Mouse (Mus musculus) cortical plate, adult 2 months (tissue): Measurements from ENCODE around the gene Cdk14. TPM values are rescaled to one million over a fixed set of nuclear protein-coding genes. Genes with fewer than 3 reads are reported as not detected.

Experiments used
- H3K27ac ChIP-seq: fragments of 200-500 bp; 2 replicates; pipeline ENCODE4 v1.5.1; 2012; ENCODE audit warnings: low read length, control low read depth, inconsistent platforms; ENCODE audit not compliant: insufficient read depth
- H3K4me1 ChIP-seq: fragments of 200-500 bp; 2 replicates; pipeline ENCODE4 v1.6.1; 2011; ENCODE audit warnings: low read length; ENCODE audit not compliant: control insufficient read depth, insufficient read depth
- H3K4me3 ChIP-seq: fragments of 200-500 bp; 2 replicates; pipeline ENCODE4 v1.5.1; 2011; ENCODE audit warnings: mild to moderate bottlenecking, low read length, control low read depth; ENCODE audit not compliant: insufficient read depth
- CTCF ChIP-seq: fragments of 200-500 bp; IDR thresholded peaks from 2 replicates; pipeline ENCODE4 v1.5.1; 2011; ENCODE audit warnings: mild to moderate bottlenecking, control low read depth, low read length; ENCODE audit not compliant: insufficient read depth; ENCODE audit errors: extremely low read depth
- POLR2A ChIP-seq: fragments of 200-500 bp; IDR thresholded peaks from 2 replicates; pipeline ENCODE4 v1.6.1; 2011; ENCODE audit warnings: mild to moderate bottlenecking, low read length, control low read depth; ENCODE audit not compliant: insufficient read depth; ENCODE audit errors: extremely low read depth
- polyA plus RNA-seq: library from polyadenylated mRNA; depleted of rRNA; stranded (reverse); fragments of >200 nt; gene quantifications from 2 replicates; pipeline ENCODE4 v1.2.3, GENCODE M21; 2012

Cdk14 gene
- polyA plus RNA-seq, 1 experiment, result 89.5 TPM

- Histone ChIP-seq H3K4me1 (no peaks in the 10 kb centered on the region), H3K4me3 (no peak overlapping the region), H3K27ac (no peak overlapping the region)
- TF ChIP-seq POLR2A (no peak), CTCF (no peak)
Observed at GRCm38 (mm10) chr5:4880331-4880730, 539.8 kb downstream of the Cdk14 start.

- Histone ChIP-seq H3K27ac (no peak overlapping the region), H3K4me1 (no peaks in the 10 kb centered on the region), H3K4me3 (no peak overlapping the region)
- TF ChIP-seq CTCF, result no peak
- no peak for TF ChIP-seq POLR2A
Observed at GRCm38 (mm10) chr5:4878934-4879333, 541.2 kb downstream of the Cdk14 start.

- H3K4me3 ChIP-seq, result no peak overlapping the region
- H3K27ac ChIP-seq, result no peak overlapping the region
- TF ChIP-seq POLR2A (no peak), CTCF (no peak)
- H3K4me1 ChIP-seq, result no peaks in the 10 kb centered on the region
Observed at GRCm38 (mm10) chr5:4877638-4878037, 542.5 kb downstream of the Cdk14 start.

GRCm38 (mm10) chr5:4877131-4877631 lies 542.9 kb downstream of the Cdk14 start:
- H3K4me1 ChIP-seq, result no peaks in the 10 kb centered on the region
- H3K4me3 ChIP-seq, result no peak overlapping the region
- TF ChIP-seq POLR2A (no peak), CTCF (no peak)
- no peak overlapping the region for H3K27ac ChIP-seq

GRCm38 (mm10) chr5:4876653-4877091 lies 543.4 kb downstream of the Cdk14 start:
- TF ChIP-seq CTCF (no peak), POLR2A (no peak)
- Histone ChIP-seq H3K4me1 (no peaks in the 10 kb centered on the region), H3K4me3 (no peak overlapping the region), H3K27ac (no peak overlapping the region)

GRCm38 (mm10) chr5:4870041-4870726 lies 549.9 kb downstream of the Cdk14 start:
- TF ChIP-seq CTCF (no peak), POLR2A (no peak)

GRCm38 (mm10) chr5:4868563-4869120 lies 551.5 kb downstream of the Cdk14 start:
- H3K4me3 ChIP-seq, result no peak overlapping the region
- no peaks in the 10 kb centered on the region for H3K4me1 ChIP-seq
- H3K27ac ChIP-seq, result no peak overlapping the region
- TF ChIP-seq POLR2A, result no peak
- TF ChIP-seq CTCF, result no peak

More at GRCm38 (mm10) chr5:4870041-4870726, 549.9 kb downstream of the Cdk14 start:
- H3K4me1 ChIP-seq, result no peaks in the 10 kb centered on the region
- H3K27ac ChIP-seq, result no peak overlapping the region
- no peak overlapping the region for H3K4me3 ChIP-seq

- no peak for TF ChIP-seq POLR2A
- no peak for TF ChIP-seq CTCF
- H3K4me1 ChIP-seq, result no peaks in the 10 kb centered on the region
- H3K4me3 ChIP-seq, result no peak overlapping the region
- H3K27ac ChIP-seq, result no peak overlapping the region
Observed at GRCm38 (mm10) chr5:4867849-4868562, 552.1 kb downstream of the Cdk14 start.

- no peak for TF ChIP-seq POLR2A
- Histone ChIP-seq H3K4me1 (no peaks in the 10 kb centered on the region), H3K27ac (no peak overlapping the region), H3K4me3 (no peak overlapping the region)
Observed at GRCm38 (mm10) chr5:4866945-4867344, 553.2 kb downstream of the Cdk14 start.
